Mouse (Mus musculus): ENCODE data around the gene B4galnt2. TPM values are rescaled to one million over a fixed set of nuclear protein-coding genes. Genes with fewer than 3 reads are reported as not detected.
A peak's percentile ranks its signal among the peaks of the same experiment; 100 is the strongest.
"Not testable (repeated sequence)": the region's sequence is repeated elsewhere in the genome, so short reads cannot be mapped to it uniquely, and the experiment has no call there.

Gene B4galnt2
- polyA plus RNA-seq, 1 experiment from 2014 or later, result not detected

DNA sequence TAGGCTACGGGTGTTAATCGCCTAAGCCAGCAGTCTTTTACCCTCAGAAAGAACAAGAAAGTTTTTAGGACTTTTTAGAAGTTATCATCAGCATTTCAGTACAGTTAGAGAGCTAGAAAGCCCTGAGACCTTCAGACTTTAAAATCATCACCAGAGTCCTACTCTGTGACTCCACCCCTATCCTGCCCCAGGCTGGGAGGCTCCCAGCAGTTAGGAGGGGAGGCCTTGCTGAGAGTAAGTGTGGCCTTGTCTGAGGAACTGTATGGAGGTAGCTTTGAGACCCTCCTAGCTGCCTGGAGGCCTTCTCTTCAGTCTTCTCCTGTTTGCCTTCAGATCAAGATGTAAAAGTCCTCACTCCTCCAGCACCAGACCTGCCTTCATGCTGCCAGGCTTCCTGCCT lies 9.5 kb upstream of the B4galnt2 start:
- Histone ChIP-seq H3K9me3 (0 out of 2 replicates have a peak, but pooled peaks cover 4% of the 10 kb centered on the region), H3K36me3 (no peaks in the 10 kb centered on the region), H3K4me2 (no peak overlapping the region), H3K27ac (replicated peaks) (no peak overlapping the region), H3K27me3 (peaks cover 26% of the 10 kb centered on the region), H3K9ac (no peak overlapping the region), H3K4me3 (no peak overlapping the region), H3K4me1 (replicated peaks) (no peaks in the 10 kb centered on the region)
- 19% methylated on average over 2 of the region's 2 CpGs for WGBS
- no peak for ATAC-seq (ENCODE audit: low FRiP score, low read depth)

DNA sequence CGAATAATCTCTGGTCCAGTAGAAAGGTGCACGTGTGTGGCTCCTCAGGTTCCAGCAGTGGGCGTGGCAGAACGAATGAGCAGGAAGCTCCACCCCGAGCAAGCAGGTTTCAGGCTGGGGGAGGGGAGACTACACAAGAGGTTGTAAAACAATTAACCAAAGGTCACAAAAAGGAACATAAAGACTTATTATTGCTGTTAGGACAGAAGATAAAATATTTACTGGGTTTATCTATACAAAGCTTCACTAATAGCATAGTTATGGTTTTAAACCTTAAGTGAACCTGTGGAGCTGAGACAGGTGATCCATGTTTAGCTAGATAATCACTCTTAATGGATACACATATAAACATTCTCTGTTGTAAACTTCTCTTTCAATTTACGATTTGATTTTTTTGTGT lies 8.8 kb upstream of the B4galnt2 start:
- peaks cover 31% of the 10 kb centered on the region for H3K27me3 ChIP-seq
- H3K36me3 ChIP-seq; H3K4me3 ChIP-seq; H3K4me2 ChIP-seq; H3K27ac ChIP-seq (replicated peaks); H3K4me1 ChIP-seq (replicated peaks); ATAC-seq (ENCODE audit: low FRiP score, low read depth); H3K9ac ChIP-seq; H3K9me3 ChIP-seq: not testable (repeated sequence)
- WGBS, result 2% methylated on average over 4 of the region's 6 CpGs

GRCm38 (mm10) chr11:95921991-95922621 lies 7.4 kb upstream of the B4galnt2 start:
- WGBS, result 64% methylated on average over 12 of the region's 12 CpGs
- no peaks in the 10 kb centered on the region for H3K36me3 ChIP-seq
- H3K27ac ChIP-seq (replicated peaks), result no peak overlapping the region

DNA sequence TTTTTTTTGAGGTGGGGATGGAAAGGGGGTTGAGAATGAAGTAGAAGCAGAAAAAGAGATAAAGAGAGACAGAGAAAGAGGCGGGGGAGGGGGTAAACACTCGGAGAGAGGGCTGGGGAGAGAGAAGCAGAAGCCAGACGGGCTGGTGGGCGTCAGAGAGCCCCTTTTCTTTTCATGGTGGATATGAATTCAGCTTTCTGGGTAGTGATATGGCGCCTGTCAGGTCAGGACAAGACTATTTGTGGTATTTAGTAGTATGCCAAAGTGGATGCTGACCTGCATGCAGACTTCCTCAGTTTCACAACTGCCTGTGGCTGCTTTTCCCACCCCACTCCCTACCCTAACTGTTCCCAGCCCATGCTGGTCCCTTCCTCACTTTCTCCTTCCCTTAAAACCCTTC lies 1.7 kb upstream of the B4galnt2 start:
- no peak for ATAC-seq (ENCODE audit: low FRiP score, low read depth)
- Histone ChIP-seq H3K4me3 (no peak overlapping the region), H3K9me3 (no peaks in the 10 kb centered on the region), H3K9ac (no peak overlapping the region), H3K4me1 (replicated peaks) (peaks cover 17% of the 10 kb centered on the region), H3K27ac (replicated peaks) (no peak overlapping the region), H3K36me3 (no peaks in the 10 kb centered on the region), H3K27me3 (peaks cover 77% of the 10 kb centered on the region), H3K4me2 (no peak overlapping the region)
- 6% methylated on average over 5 of the region's 5 CpGs for WGBS

More at GRCm38 (mm10) chr11:95921991-95922621, 7.4 kb upstream of the B4galnt2 start:
- Histone ChIP-seq H3K9ac (no peak overlapping the region), H3K27me3 (peaks cover 42% of the 10 kb centered on the region), H3K4me2 (no peak overlapping the region), H3K4me1 (replicated peaks) (no peaks in the 10 kb centered on the region), H3K9me3 (no peaks in the 10 kb centered on the region), H3K4me3 (no peak overlapping the region)
- no peak for ATAC-seq (ENCODE audit: low FRiP score, low read depth)

- Histone ChIP-seq H3K27me3 (peaks cover 83% of the 10 kb centered on the region), H3K4me1 (replicated peaks) (peaks cover 17% of the 10 kb centered on the region), H3K4me2 (peak overlapping the region; percentile 37), H3K27ac (replicated peaks) (no peak overlapping the region), H3K9me3 (no peaks in the 10 kb centered on the region), H3K4me3 (peak overlapping the region; percentile 20), H3K36me3 (no peaks in the 10 kb centered on the region), H3K9ac (no peak overlapping the region)
- ATAC-seq (ENCODE audit: low FRiP score, low read depth), result no peak
- 2% methylated on average over 28 of the region's 28 CpGs for WGBS
Observed at GRCm38 (mm10) chr11:95915006-95915710, 467 bp upstream of the B4galnt2 start.

GRCm38 (mm10) chr11:95913959-95914566 lies 628 bp downstream of the B4galnt2 start:
- Histone ChIP-seq H3K27me3 (peaks cover 79% of the 10 kb centered on the region), H3K4me1 (replicated peaks) (peaks cover 17% of the 10 kb centered on the region), H3K4me2 (peak overlapping the region; percentile 36), H3K36me3 (no peaks in the 10 kb centered on the region), H3K4me3 (peak overlapping the region; percentile 20), H3K9ac (no peak overlapping the region), H3K9me3 (no peaks in the 10 kb centered on the region), H3K27ac (replicated peaks) (no peak overlapping the region)
- no peak for ATAC-seq (ENCODE audit: low FRiP score, low read depth)
- 2% methylated on average over 14 of the region's 14 CpGs for WGBS

- no peak overlapping the region for H3K27ac ChIP-seq (replicated peaks)
- peaks cover 62% of the 10 kb centered on the region for H3K27me3 ChIP-seq
- peaks cover 17% of the 10 kb centered on the region for H3K4me1 ChIP-seq (replicated peaks)
- no peaks in the 10 kb centered on the region for H3K36me3 ChIP-seq
- H3K9me3 ChIP-seq, result no peaks in the 10 kb centered on the region
- H3K9ac ChIP-seq, result no peak overlapping the region
- H3K4me2 ChIP-seq, result no peak overlapping the region
- no peak overlapping the region for H3K4me3 ChIP-seq
- WGBS, result 33% methylated on average over 7 of the region's 7 CpGs
- ATAC-seq (ENCODE audit: low FRiP score, low read depth), result no peak
Observed at GRCm38 (mm10) chr11:95911579-95911978, 3.1 kb downstream of the B4galnt2 start.

GRCm38 (mm10) chr11:95907805-95908524 lies 6.7 kb downstream of the B4galnt2 start:
- H3K27me3 ChIP-seq, result peaks cover 29% of the 10 kb centered on the region
- H3K36me3 ChIP-seq, result no peaks in the 10 kb centered on the region
- no peaks in the 10 kb centered on the region for H3K9me3 ChIP-seq
- no peak overlapping the region for H3K9ac ChIP-seq
- H3K4me3 ChIP-seq, result no peak overlapping the region
- no peak overlapping the region for H3K4me2 ChIP-seq
- no peaks in the 10 kb centered on the region for H3K4me1 ChIP-seq (replicated peaks)
- ATAC-seq (ENCODE audit: low FRiP score, low read depth), result no peak
- H3K27ac ChIP-seq (replicated peaks), result no peak overlapping the region
- 93% methylated on average over 5 of the region's 5 CpGs for WGBS

DNA sequence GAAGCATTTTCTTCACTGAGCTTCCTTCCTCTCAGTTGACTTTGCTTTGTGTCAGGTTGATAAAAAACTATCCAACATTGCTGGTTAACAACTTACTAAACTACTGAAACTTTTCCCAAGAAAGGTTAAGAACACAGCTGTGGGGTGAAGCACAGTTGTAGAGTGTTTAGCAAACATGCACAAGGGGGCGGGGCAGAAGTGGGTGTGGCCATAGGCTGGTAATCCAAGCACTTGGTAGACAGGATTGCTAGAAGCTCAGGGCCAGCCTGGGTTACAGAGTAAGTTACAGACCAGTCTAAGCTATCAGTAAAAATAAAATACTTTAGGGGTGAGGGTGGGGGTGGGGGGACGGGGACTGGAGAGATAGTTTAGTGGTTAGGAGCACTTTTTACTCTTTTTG lies 10.4 kb downstream of the B4galnt2 start:
- H3K27ac ChIP-seq (replicated peaks), result no peak overlapping the region
- H3K27me3 ChIP-seq, result 0 out of 2 replicates have a peak, but pooled peaks cover 4% of the 10 kb centered on the region
- no peak overlapping the region for H3K9ac ChIP-seq
- H3K4me2 ChIP-seq, result no peak overlapping the region
- 74% methylated on average over 2 of the region's 2 CpGs for WGBS
- no peak for ATAC-seq (ENCODE audit: low FRiP score, low read depth)
- no peaks in the 10 kb centered on the region for H3K9me3 ChIP-seq
- no peaks in the 10 kb centered on the region for H3K36me3 ChIP-seq
- no peak overlapping the region for H3K4me3 ChIP-seq
- H3K4me1 ChIP-seq (replicated peaks), result no peaks in the 10 kb centered on the region

DNA sequence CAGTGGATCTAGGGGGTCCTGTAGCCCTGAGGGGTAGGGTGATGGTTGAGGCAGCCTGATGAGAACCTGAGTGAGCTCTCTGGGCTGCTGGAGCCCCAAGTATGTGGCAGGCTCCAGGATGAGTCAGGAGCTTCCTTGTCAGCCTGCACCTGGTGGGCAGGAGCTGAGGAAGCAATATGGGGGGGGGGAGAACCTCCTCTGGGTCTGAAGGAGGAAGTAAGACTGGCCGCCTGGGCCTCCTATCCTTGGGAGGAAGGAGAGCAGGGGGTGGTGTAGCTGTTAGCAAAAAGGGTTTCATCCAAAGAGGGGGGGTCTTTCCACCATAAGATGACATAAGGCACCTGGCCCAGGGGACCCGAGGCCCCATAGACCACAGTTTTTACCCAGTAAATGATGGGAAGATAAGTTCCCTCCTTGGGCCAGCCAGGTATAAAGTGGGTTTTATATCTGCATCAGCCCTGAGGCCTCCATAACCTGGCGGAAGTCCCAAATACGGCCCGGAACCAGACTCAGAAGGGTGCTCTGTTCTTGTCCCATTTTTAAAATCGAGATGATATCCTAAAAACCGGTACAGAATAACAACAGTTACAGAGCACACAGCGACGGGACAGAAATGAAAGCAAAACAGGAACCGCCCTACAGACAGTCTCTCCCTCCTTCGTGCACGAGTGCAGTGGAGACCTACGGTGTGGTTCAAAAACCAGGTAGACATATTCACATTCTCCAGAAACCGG lies 18.1 kb downstream of the B4galnt2 start:
- ATAC-seq (ENCODE audit: low FRiP score, low read depth), result no peak
- H3K4me2 ChIP-seq, result no peak overlapping the region

GRCm38 (mm10) chr11:95890462-95891051 lies 24.1 kb downstream of the B4galnt2 start:
- no peak for ATAC-seq (ENCODE audit: low FRiP score, low read depth)
- H3K4me2 ChIP-seq, result no peak overlapping the region
- WGBS, result 69% methylated on average over 2 of the region's 2 CpGs
- H3K27me3 ChIP-seq, result no peaks in the 10 kb centered on the region
- H3K9me3 ChIP-seq, result no peaks in the 10 kb centered on the region
- no peak overlapping the region for H3K27ac ChIP-seq (replicated peaks)
- no peaks in the 10 kb centered on the region for H3K4me1 ChIP-seq (replicated peaks)
- no peak overlapping the region for H3K9ac ChIP-seq
- no peak overlapping the region for H3K4me3 ChIP-seq
- no peaks in the 10 kb centered on the region for H3K36me3 ChIP-seq

More for the DNA sequence above, 18.1 kb downstream of the B4galnt2 start:
- 84% methylated on average over 14 of the region's 14 CpGs for WGBS
- no peaks in the 10 kb centered on the region for H3K9me3 ChIP-seq
- H3K36me3 ChIP-seq, result no peaks in the 10 kb centered on the region
- H3K4me3 ChIP-seq, result no peak overlapping the region
- no peaks in the 10 kb centered on the region for H3K27me3 ChIP-seq
- no peak overlapping the region for H3K9ac ChIP-seq
- no peaks in the 10 kb centered on the region for H3K4me1 ChIP-seq (replicated peaks)
- H3K27ac ChIP-seq (replicated peaks), result no peak overlapping the region

Data from hindbrain, embryonic 15.5 days (tissue).